Mouse (Mus musculus) urinary bladder, postnatal 36 days (tissue): Measurements from ENCODE around the gene Nup188.

ENCODE experiments used
- DNase-seq, 2 experiments: peaks; one replicate each; pipeline ENCODE4 v3.0.0; 2022; ENCODE audit warnings: low spot score in 2 of 2, mixed read lengths in 1 of 2

Nup188 gene

GRCm38 (mm10) chr2:30349196-30349595, 63.0 kb downstream of the Nup188 start:
- no peak for DNase-seq

- peak; percentile 37 to 39 for DNase-seq
Measured at GRCm38 (mm10) chr2:30351149-30351548, 65.0 kb downstream of the Nup188 start.

- no peak for DNase-seq
Measured at GRCm38 (mm10) chr2:30355861-30356260, 69.7 kb downstream of the Nup188 start.

- DNase-seq = no peak
Measured at GRCm38 (mm10) chr2:30356266-30356665, 70.1 kb downstream of the Nup188 start.

GRCm38 (mm10) chr2:30356906-30357305, 70.7 kb downstream of the Nup188 start:
- no peak for DNase-seq

GRCm38 (mm10) chr2:30357552-30358510, 71.6 kb downstream of the Nup188 start:
- DNase-seq = peak; percentile 66 to 74

GRCm38 (mm10) chr2:30358533-30359531, 72.6 kb downstream of the Nup188 start, which contains the start of gene Sh3glb2:
Gene Sh3glb2 (minus strand): TSS chr2:30359337.
- peak; percentile 74 to 77 for DNase-seq

- no peak for DNase-seq
Measured at GRCm38 (mm10) chr2:30360626-30361025, 74.4 kb downstream of the Nup188 start.

GRCm38 (mm10) chr2:30362865-30363264, 76.7 kb downstream of the Nup188 start:
- DNase-seq = no peak

- peak; percentile 98 to 100 for DNase-seq
Measured at GRCm38 (mm10) chr2:30363773-30364650, 77.8 kb downstream of the Nup188 start, which contains the start of gene Miga2. Gene Miga2 (plus strand): TSS chr2:30364233.

GRCm38 (mm10) chr2:30365281-30366069, 79.3 kb downstream of the Nup188 start:
- no peak for DNase-seq

- no peak for DNase-seq
Measured at GRCm38 (mm10) chr2:30366203-30366602, 80.0 kb downstream of the Nup188 start.

GRCm38 (mm10) chr2:30371544-30371943, 85.3 kb downstream of the Nup188 start:
- no peak for DNase-seq

GRCm38 (mm10) chr2:30372726-30373125, 86.5 kb downstream of the Nup188 start:
- no peak for DNase-seq

GRCm38 (mm10) chr2:30375893-30376292, 89.7 kb downstream of the Nup188 start:
- DNase-seq = no peak

GRCm38 (mm10) chr2:30377721-30378120, 91.5 kb downstream of the Nup188 start:
- DNase-seq = no peak

GRCm38 (mm10) chr2:30379307-30379706, 93.1 kb downstream of the Nup188 start:
- DNase-seq = no peak

- no peak for DNase-seq
Measured at GRCm38 (mm10) chr2:30380564-30381376, 94.6 kb downstream of the Nup188 start.

- DNase-seq = peak in 1 of 2 experiments; percentile 57
Measured at GRCm38 (mm10) chr2:30381377-30381725, 95.2 kb downstream of the Nup188 start.
